Mouse (Mus musculus) olfactory bulb, adult 2 months (tissue): ENCODE measurements around the gene Tfap4.

Experiments
- CTCF ChIP-seq: fragments of 200-500 bp; IDR thresholded peaks from 2 replicates; pipeline ENCODE4 v1.5.1; 2012; ENCODE audit warnings: low read depth, mild to moderate bottlenecking, low read length, moderate library complexity; ENCODE audit not compliant: insufficient read depth
- POLR2A ChIP-seq: fragments of 200-500 bp; IDR thresholded peaks from 2 replicates; pipeline ENCODE4 v1.6.1; 2012; ENCODE audit warnings: mild to moderate bottlenecking, low read depth, low read length, moderate library complexity; ENCODE audit not compliant: insufficient read depth

DNA sequence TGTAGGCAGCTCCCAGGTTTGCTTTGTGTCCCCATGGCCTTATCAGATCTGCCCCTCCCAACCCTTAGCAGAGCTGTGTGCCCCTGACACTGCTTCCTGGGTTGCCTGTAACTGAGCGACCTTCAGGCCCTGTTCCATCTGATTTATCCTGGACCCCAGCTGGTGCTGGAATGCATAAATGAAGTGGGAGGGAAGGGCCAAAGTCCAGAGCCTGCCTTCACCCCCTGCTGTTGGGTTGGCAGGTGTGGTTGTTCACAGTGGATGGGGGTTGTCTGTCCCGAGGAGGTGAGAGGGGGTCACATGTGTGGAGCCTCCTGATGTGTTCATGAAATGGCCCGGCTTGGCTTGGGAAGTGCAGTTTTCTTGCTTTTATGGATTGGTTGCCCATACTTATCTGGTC is 42.5 kb upstream of the Tfap4 start:
- no peak for TF ChIP-seq POLR2A
- TF ChIP-seq CTCF: no peak
